Mouse (Mus musculus): ENCODE measurements around the gene Atg16l2.

GRCm38 (mm10) chr7:101298375-101298774 is 3.7 kb downstream of the Atg16l2 start:
- TF ChIP-seq CTCF (IDR thresholded peaks at IDR 0.05; ENCODE audit: extremely low read depth, insufficient read depth, insufficient read length, insufficient replicate concordance) (no peak), POLR2A (IDR thresholded peaks at IDR 0.05; ENCODE audit: low read depth, low read length) (no peak)
